Mouse (Mus musculus) G1E (cell line): ENCODE data around the gene Ly6g6e. TPM values are rescaled to one million over a fixed set of nuclear protein-coding genes. Genes with fewer than 3 reads are reported as not detected.

Experiments
- ATAC-seq: 2 replicates; pipeline ENCODE4 v1.8.0; 2016; ENCODE audit warnings: mild to moderate bottlenecking; ENCODE audit not compliant: insufficient number of reproducible peaks, poor library complexity, low FRiP score, severe bottlenecking; ENCODE audit errors: extremely low read depth
- DNase-seq: peaks from one replicate; pipeline ENCODE4 v3.0.0; 2012; ENCODE audit warnings: low spot score
- H3K27me3 ChIP-seq: 2 replicates; pipeline ENCODE4 v1.6.1; 2012; ENCODE audit warnings: mild to moderate bottlenecking, low read length, inconsistent platforms; ENCODE audit not compliant: insufficient read depth
- H3K36me3 ChIP-seq: replicated peaks from 2 replicates; pipeline ENCODE3; 2012; ENCODE audit warnings: mild to moderate bottlenecking, inconsistent platforms
- H3K4me1 ChIP-seq: 2 replicates; pipeline ENCODE4 v1.6.1; 2012; ENCODE audit warnings: low read depth, low read length, inconsistent platforms, mixed read lengths; ENCODE audit not compliant: insufficient read depth
- H3K4me3 ChIP-seq: 2 replicates; pipeline ENCODE4 v1.5.1; 2012; ENCODE audit warnings: low read depth, mild to moderate bottlenecking, inconsistent platforms, low read length, moderate library complexity, mixed read lengths
- H3K9me3 ChIP-seq: replicated peaks from 2 replicates; pipeline ENCODE4 v1.6.1; 2012; ENCODE audit warnings: inconsistent platforms
- CTCF ChIP-seq: IDR thresholded peaks from 2 replicates; pipeline ENCODE4 v1.5.1; 2012; ENCODE audit warnings: low read depth, low read length, inconsistent platforms, mixed read lengths
- GATA1 ChIP-seq: IDR thresholded peaks from 2 replicates; pipeline ENCODE4 v1.6.1; 2012; ENCODE audit warnings: borderline replicate concordance, low read length, inconsistent platforms, mixed read lengths
- GATA2 ChIP-seq: IDR thresholded peaks from 2 replicates; pipeline ENCODE4 v1.6.1; 2012; ENCODE audit warnings: low read depth, low read length, inconsistent platforms, borderline replicate concordance
- POLR2AphosphoS5 ChIP-seq: IDR thresholded peaks from 2 replicates; pipeline ENCODE4 v1.6.1; 2012; ENCODE audit warnings: low read depth, low read length, inconsistent platforms; ENCODE audit not compliant: insufficient replicate concordance
- TAL1 ChIP-seq: conservative IDR thresholded peaks from 2 replicates; pipeline ENCODE4 v1.6.1; 2012; ENCODE audit warnings: low read depth, low read length, inconsistent platforms, mixed read lengths
- polyA plus RNA-seq: library from polyadenylated mRNA; stranded (reverse); fragments of >175 nt; gene quantifications from 2 replicates; pipeline ENCODE4 v1.2.3, GENCODE M21; 2012
- total RNA-seq, 2 experiments: library from RNA; stranded (forward) in 1 of 2; stranded (reverse) in 1 of 2; fragments of 200-1000 nt in 1 of 2; fragments of >200 nt in 1 of 2; fragmentation: Nextera tagmentation in 1 of 2; gene quantifications; 2 replicates each; pipeline ENCODE4 v1.2.3; 2014 to 2017

Gene Ly6g6e
- total and polyA plus RNA-seq, 3 experiments, result 0.36 TPM; not detected in 2

DNA sequence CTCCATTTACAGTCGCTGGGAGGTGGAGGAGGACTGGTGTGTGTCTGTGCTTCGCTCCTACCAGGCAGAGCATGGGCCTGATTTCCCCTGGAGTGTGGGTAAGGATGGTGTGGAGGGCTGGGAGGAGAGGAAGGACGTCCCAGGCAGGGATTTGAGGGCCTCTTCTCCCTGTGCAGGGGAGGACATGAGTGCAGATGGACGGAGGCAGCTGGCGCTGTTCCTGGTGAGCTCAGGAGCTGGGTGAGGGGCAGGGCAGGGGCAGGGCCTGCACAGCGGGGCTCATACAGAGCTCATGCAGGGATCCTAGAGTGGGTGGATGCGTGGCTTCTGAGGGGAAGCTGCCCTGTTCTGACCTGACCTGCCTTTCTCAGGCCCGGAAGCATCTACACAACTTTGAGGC, 25.6 kb downstream of the Ly6g6e start:
- Histone ChIP-seq H3K4me1 (peaks cover 86% of the 10 kb centered on the region), H3K9me3 (no peaks in the 10 kb centered on the region), H3K27me3 (no peaks in the 10 kb centered on the region), H3K4me3 (no peak overlapping the region; the same call in 1 of the 2 replicates), H3K36me3 (peaks cover 76% of the 10 kb centered on the region)
- DNase-seq, result no peak
- no peak for ATAC-seq
- TF ChIP-seq GATA1, result no peak

DNA sequence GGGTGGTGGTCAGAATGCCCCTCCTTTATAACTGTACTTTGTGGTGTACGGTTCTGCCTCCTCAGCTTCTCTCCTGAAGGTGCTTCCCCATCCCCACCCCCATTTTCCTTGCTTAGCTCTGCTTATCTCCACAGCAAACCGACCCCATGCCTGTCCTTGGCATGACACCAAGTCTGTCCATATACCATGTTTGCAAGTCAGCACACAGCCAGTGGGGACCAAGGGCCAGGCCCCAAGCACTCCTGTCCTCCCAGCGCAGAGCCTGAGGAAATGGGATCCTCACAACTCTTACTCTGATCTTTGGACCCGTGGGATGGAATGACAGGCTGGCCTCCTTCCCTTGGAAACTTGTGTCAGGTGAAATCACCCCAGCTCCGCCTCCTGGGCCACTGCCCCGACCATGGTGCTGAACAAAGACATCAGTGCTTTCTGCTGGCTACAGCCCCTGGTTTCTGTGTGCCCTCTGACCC, 26.6 kb downstream of the Ly6g6e start:
- DNase-seq (no peak), ATAC-seq (no peak)
- Histone ChIP-seq H3K4me3 (peak overlapping the region; percentile 49; the same call in 1 of the 2 replicates), H3K27me3 (no peaks in the 10 kb centered on the region), H3K4me1 (peaks cover 83% of the 10 kb centered on the region), H3K9me3 (no peaks in the 10 kb centered on the region), H3K36me3 (peaks cover 66% of the 10 kb centered on the region)
- TF ChIP-seq POLR2AphosphoS5 (no peak), GATA2 (no peak), TAL1 (no peak), GATA1 (no peak), CTCF (no peak)

GRCm38 (mm10) chr17:35104079-35104478, 27.4 kb downstream of the Ly6g6e start:
- Histone ChIP-seq H3K4me1 (peaks cover 85% of the 10 kb centered on the region), H3K36me3 (peaks cover 58% of the 10 kb centered on the region), H3K4me3 (no peak overlapping the region; the same call in 1 of the 2 replicates), H3K9me3 (no peaks in the 10 kb centered on the region), H3K27me3 (no peaks in the 10 kb centered on the region)
- TF ChIP-seq POLR2AphosphoS5, result no peak
- no peak for TF ChIP-seq CTCF
- no peak for TF ChIP-seq TAL1
- no peak for TF ChIP-seq GATA2
- TF ChIP-seq GATA1, result no peak
- DNase-seq, result no peak
- ATAC-seq, result no peak

DNA sequence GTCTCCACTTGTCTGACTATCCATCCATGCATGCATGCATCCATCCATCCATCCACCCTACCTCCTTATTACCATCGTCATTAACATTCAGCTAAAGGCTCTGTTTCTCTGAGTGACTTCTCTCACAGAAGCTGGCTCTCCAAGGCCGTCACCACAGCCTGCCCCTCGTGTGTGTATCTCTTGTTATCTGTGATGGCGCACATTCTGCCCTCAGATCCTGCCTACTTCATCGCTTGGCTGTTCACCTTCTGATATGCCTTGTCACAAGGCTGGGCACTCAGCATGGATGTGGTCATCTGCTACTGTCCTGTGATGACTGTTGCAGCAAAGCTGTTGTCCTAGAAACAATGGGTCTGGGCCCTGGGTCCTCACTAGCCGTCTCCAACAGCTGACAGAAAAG, 28.1 kb downstream of the Ly6g6e start:
- no peak overlapping the region for H3K4me3 ChIP-seq
- peak; percentile 56 for TF ChIP-seq TAL1
- TF ChIP-seq POLR2AphosphoS5, result no peak
- peaks cover 80% of the 10 kb centered on the region for H3K4me1 ChIP-seq
- no peaks in the 10 kb centered on the region for H3K27me3 ChIP-seq
- H3K36me3 ChIP-seq, result peaks cover 51% of the 10 kb centered on the region
- H3K9me3 ChIP-seq, result no peaks in the 10 kb centered on the region
- ATAC-seq (no peak; the same call in 1 of the 2 replicates), DNase-seq (no peak)

- Histone ChIP-seq H3K27me3 (no peaks in the 10 kb centered on the region; the same call in 1 of the 2 replicates), H3K4me1 (peaks cover 77% of the 10 kb centered on the region), H3K9me3 (no peaks in the 10 kb centered on the region), H3K4me3 (peak overlapping the region; percentile 62; the same call in 1 of the 2 replicates), H3K36me3 (peaks cover 40% of the 10 kb centered on the region)
- TF ChIP-seq GATA1, result no peak
- no peak for TF ChIP-seq TAL1
- no peak for TF ChIP-seq CTCF
- TF ChIP-seq POLR2AphosphoS5, result no peak
- no peak for TF ChIP-seq GATA2
- 0 out of 2 replicates have a peak, but pooled peaks have one; percentile 18 for ATAC-seq
- peak; percentile 76 for DNase-seq
These were observed 29.2 kb downstream of the Ly6g6e start for GRCm38 (mm10) chr17:35105740-35106389.

GRCm38 (mm10) chr17:35106522-35106921, 29.8 kb downstream of the Ly6g6e start:
- H3K36me3 ChIP-seq, result peaks cover 34% of the 10 kb centered on the region
- no peak overlapping the region for H3K4me3 ChIP-seq
- H3K27me3 ChIP-seq, result peaks cover 2% of the 10 kb centered on the region; the same call in 1 of the 2 replicates
- no peaks in the 10 kb centered on the region for H3K9me3 ChIP-seq
- TF ChIP-seq GATA2 (no peak), TAL1 (no peak), GATA1 (no peak), CTCF (no peak), POLR2AphosphoS5 (no peak)
- peaks cover 72% of the 10 kb centered on the region for H3K4me1 ChIP-seq
- DNase-seq, result no peak
- ATAC-seq, result no peak
